Mouse (Mus musculus) CH12.LX (cell line): ENCODE data around the gene Mgll.

Source experiments
- CTCF ChIP-seq, 2 experiments: IDR thresholded peaks in 1 of 2; conservative IDR thresholded peaks in 1 of 2; 2 replicates each; pipeline ENCODE4 v1.5.1; 2011 to 2012; ENCODE audit warnings: low read depth in 2 of 2, low read length in 2 of 2, improper control_type of control experiment in 1 of 2, inconsistent platforms in 1 of 2, mild to moderate bottlenecking in 1 of 2, moderate library complexity in 1 of 2
- POLR2A ChIP-seq: IDR thresholded peaks from 2 replicates; pipeline ENCODE4 v1.6.1; 2011; ENCODE audit warnings: low read depth, mild to moderate bottlenecking, improper control_type of control experiment, low read length
- TCF12 ChIP-seq: IDR thresholded peaks from 2 replicates; pipeline ENCODE4 v1.6.1; 2014; ENCODE audit warnings: low read depth, mild to moderate bottlenecking, inconsistent platforms, low read length, improper control_type of control experiment

DNA sequence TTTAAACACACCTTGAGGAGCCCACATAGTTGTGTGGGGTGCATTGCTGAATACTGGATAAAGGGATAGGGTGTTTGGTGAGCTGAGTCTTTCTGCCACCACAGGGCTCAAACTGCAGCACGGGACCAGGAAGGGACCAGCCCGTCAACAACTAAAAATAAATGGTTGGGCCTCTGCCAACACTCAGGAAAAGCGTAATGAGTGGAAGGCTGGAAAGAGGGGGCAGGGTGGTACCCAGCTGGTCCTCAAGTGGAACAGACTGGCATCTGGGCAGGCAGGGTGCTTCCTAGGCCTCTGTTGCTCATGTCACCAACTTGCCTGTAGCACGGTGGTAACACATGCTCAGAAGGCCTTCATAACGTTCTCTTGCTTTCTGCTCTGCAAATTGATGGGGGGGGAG, 61.1 kb downstream of the Mgll start:
- TF ChIP-seq CTCF (conservative IDR thresholded peaks at IDR 0.05 in 1 of 2, IDR thresholded peaks at IDR 0.05 in 1 of 2; ENCODE audit: low read depth in 2 of 2, low read length in 2 of 2) (no peak), POLR2A (no peak), TCF12 (no peak)
